Mouse (Mus musculus) kidney, adult 2 months (tissue): ENCODE measurements at regions not wholly inside any gene's neighbourhood (a gene's known extent, or its start where the extent isn't known, plus 50 kb on each side); places are given as distances from the start of the nearest gene placed in this dataset.

Source experiments
- CTCF ChIP-seq: fragments of 200-500 bp; conservative IDR thresholded peaks from 2 replicates; pipeline ENCODE4 v1.5.1; 2011; ENCODE audit warnings: low read depth, mild to moderate bottlenecking, control low read depth, low read length, moderate library complexity, mixed read lengths; ENCODE audit not compliant: insufficient read depth, insufficient read length
- POLR2A ChIP-seq: fragments of 200-500 bp; IDR thresholded peaks from one replicate; pipeline ENCODE4 v1.6.1; 2011; ENCODE audit warnings: low read depth, low read length, control low read depth

- no peak for TF ChIP-seq CTCF
- TF ChIP-seq POLR2A: no peak
These were observed 160.5 kb upstream of the 4933402D24Rik start for GRCm38 (mm10) chr1:63929362-63930125.
